Mouse (Mus musculus) spleen, adult 2 months (tissue): Measurements from ENCODE around the gene Cerkl. TPM values are rescaled to one million over a fixed set of nuclear protein-coding genes. Genes with fewer than 3 reads are reported as not detected.

Source experiments
- DNase-seq, 2 experiments: peaks; one replicate each; pipeline versions ENCODE4 v3.0.0 to v3.0.0-alpha.2; 2012 to 2021; ENCODE audit warnings: low spot score in 2 of 2, low read depth in 1 of 2
- H3K27ac ChIP-seq: fragments of 200-500 bp; 2 replicates; pipeline ENCODE4 v1.5.1; 2012; ENCODE audit warnings: low read length, inconsistent platforms; ENCODE audit not compliant: insufficient read depth
- H3K27me3 ChIP-seq: fragments of 200-500 bp; 2 replicates; pipeline ENCODE4 v1.6.1; 2012; ENCODE audit warnings: mild to moderate bottlenecking, moderate library complexity, low read length, inconsistent platforms; ENCODE audit not compliant: control insufficient read depth, insufficient read depth
- H3K36me3 ChIP-seq: fragments of 200-500 bp; 2 replicates; pipeline ENCODE4 v1.6.1; 2012; ENCODE audit warnings: mild to moderate bottlenecking, low read length, inconsistent platforms; ENCODE audit not compliant: control insufficient read depth, insufficient read depth
- H3K4me1 ChIP-seq: fragments of 200-500 bp; 2 replicates; pipeline ENCODE4 v1.6.1; 2011; ENCODE audit warnings: inconsistent platforms; ENCODE audit not compliant: control insufficient read depth, insufficient read depth, insufficient read length
- H3K4me3 ChIP-seq: fragments of 200-500 bp; 2 replicates; pipeline ENCODE4 v1.5.1; 2011; ENCODE audit warnings: mild to moderate bottlenecking, inconsistent platforms; ENCODE audit not compliant: insufficient read depth, insufficient read length; ENCODE audit errors: extremely low read depth
- CTCF ChIP-seq: fragments of 200-500 bp; IDR thresholded peaks from 2 replicates; pipeline ENCODE4 v1.5.1; 2011; ENCODE audit warnings: mild to moderate bottlenecking, inconsistent platforms; ENCODE audit not compliant: insufficient read depth, insufficient read length, insufficient replicate concordance; ENCODE audit errors: extremely low read depth
- POLR2A ChIP-seq: fragments of 200-500 bp; IDR thresholded peaks from 2 replicates; pipeline ENCODE4 v1.6.1; 2011; ENCODE audit warnings: low read depth, low read length, inconsistent platforms
- WGBS: fragments of 180-500 bp; shearing (Covaris S2); methylation state at CpG from one replicate; pipeline ENCODE4 v1.1.7; 2018; 5-methylcytosine and 5-hydroxymethylcytosine counted together
- polyA plus RNA-seq: library from polyadenylated mRNA; depleted of rRNA; stranded (reverse); fragments of >200 nt; gene quantifications from 2 replicates; pipeline ENCODE4 v1.2.3, GENCODE M21; 2012

Cerkl gene
- polyA plus RNA-seq, 1 experiment, result 1.3 TPM

DNA sequence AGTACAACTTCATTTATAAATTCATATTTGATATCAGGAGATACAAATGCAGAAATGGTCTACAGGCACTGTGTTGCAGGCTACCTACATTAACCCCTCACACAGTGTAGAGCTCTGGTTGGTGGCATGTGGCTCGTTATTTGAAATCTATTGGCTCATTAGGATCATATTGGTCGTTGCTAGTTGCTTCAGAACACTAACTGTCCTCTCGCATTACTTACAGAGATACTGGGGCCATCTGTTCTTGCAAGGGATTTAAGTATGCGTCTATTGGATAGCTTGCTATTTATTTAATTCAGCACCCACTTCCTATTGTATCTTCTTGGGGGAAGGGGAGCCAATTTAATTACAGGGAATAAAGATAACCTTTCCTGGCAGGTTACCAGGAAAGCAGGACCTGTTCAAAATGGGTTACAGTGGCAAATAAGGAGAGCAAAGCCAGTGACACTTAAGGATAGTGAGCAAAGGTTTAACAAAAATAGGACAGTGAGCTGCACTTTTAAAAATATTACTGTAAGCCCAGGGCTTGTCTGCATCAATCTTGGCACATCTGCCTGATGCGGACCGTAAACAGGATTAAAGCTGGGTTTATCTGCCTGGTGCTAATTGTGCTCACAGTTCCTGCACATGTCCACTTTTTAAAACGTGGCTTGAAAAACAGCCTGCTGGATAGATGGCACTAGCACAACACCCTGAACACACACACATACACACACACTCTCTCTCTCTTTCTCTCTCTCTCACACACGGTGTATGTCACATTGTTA is 57.2 kb downstream of the Cerkl start:
- no peak for DNase-seq
- no peaks in the 10 kb centered on the region for H3K4me1 ChIP-seq
- TF ChIP-seq CTCF (no peak), POLR2A (no peak)
- H3K4me3 ChIP-seq, result no peak overlapping the region
- 75% methylated on average over 8 of the region's 8 CpGs for WGBS
- H3K27me3 ChIP-seq, result peaks cover 2% of the 10 kb centered on the region; the same call in 1 of the 2 replicates
- no peak overlapping the region for H3K27ac ChIP-seq
- no peaks in the 10 kb centered on the region for H3K36me3 ChIP-seq

DNA sequence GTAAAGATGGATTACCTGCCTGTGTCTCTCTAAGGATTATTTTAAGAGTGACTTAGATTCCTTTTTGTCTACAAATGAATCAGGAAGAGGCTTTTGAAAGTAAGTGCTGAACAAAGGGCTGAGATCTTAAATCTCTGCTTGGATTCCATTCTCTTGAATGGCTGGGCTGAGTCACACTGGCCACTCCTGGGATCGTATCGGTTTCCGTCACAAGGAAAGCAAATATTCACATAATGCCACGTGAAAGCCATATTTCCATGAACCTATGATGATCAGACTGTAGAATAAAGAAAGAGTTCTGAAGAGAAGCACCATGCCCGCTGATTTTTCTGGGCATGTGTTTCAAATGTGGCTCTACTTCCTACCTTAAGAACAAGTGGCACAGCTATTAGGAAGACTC is 57.8 kb downstream of the Cerkl start:
- DNase-seq, result no peak
- no peaks in the 10 kb centered on the region for H3K27me3 ChIP-seq
- 73% methylated on average over 5 of the region's 5 CpGs for WGBS
- no peaks in the 10 kb centered on the region for H3K4me1 ChIP-seq
- no peak overlapping the region for H3K4me3 ChIP-seq
- no peaks in the 10 kb centered on the region for H3K36me3 ChIP-seq
- TF ChIP-seq POLR2A (no peak), CTCF (no peak)
- H3K27ac ChIP-seq, result no peak overlapping the region

- WGBS, result 73% methylated on average over 2 of the region's 2 CpGs
- Histone ChIP-seq H3K4me1 (no peaks in the 10 kb centered on the region), H3K27me3 (no peaks in the 10 kb centered on the region), H3K4me3 (no peak overlapping the region), H3K27ac (no peak overlapping the region), H3K36me3 (no peaks in the 10 kb centered on the region)
- TF ChIP-seq CTCF (no peak), POLR2A (no peak)
- no peak for DNase-seq
These were observed 58.2 kb downstream of the Cerkl start for GRCm38 (mm10) chr2:79398343-79398742.

DNA sequence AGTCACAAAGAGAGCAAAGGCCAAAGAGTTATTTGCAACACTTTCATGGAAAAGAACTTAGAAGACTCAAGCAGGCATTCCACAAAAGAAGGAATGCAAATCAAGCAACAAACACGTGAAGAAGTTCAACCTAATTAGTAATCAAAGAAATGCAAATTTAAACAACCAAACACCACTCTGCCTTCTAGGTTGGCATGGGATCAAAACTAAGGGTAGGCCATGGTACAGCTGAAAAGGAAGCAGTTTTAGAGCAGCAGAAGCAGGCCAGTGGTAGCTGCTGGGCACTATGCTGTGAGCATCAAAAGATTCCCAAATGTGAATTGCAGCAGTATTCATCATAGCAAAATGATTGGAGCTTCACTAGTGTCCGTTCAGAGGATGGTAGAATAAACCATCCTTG is 59.5 kb downstream of the Cerkl start:
- Histone ChIP-seq H3K36me3 (no peaks in the 10 kb centered on the region), H3K4me1 (no peaks in the 10 kb centered on the region), H3K27me3 (no peaks in the 10 kb centered on the region), H3K27ac (no peak overlapping the region), H3K4me3 (no peak overlapping the region)
- TF ChIP-seq POLR2A (no peak), CTCF (no peak)
- WGBS, result 73% methylated on average over 2 of the region's 2 CpGs
- DNase-seq, result no peak

DNA sequence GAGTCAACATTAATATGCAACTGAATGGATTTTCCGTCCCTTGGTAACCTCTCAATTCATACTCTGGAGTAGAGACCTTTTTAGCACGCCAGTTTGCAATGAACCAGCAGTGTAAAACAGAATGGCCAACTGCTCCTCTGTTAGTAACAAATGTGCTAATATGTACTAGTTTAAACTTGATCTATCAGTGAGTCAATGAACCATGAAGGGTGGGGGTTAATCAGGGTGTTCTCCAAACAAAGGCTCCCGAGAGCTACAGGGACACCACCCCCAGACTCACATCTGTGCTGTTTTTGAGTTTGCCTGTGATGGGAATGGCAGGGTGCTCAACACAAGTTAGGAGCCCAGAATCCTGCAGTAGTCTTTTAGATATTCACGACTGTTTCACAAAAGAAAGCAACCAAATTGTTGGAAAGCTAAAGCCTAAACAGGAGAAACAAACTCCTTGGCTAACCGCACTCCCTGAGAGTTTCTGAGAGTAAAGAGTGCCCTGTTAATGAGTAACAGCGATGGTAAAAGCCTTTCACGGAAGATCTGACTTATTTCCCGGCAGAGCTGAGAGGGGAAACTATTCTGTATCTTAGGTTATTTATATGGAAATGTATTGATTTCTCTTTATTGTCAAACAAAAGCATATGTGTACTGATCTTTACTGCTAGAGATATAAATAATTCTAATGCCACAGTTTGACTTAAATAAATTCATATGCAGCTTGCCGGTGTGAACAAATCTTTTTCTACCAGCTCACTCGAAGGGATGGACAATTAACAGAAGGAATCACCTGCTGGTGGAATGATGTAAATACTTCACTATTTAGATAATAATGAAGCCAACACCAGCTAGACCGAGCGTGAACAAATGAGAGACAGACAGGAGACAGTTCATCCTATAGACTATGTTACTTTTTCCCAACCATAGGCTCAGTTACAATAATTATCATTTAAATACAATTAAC is 77.2 kb downstream of the Cerkl start:
- Histone ChIP-seq H3K36me3 (no peaks in the 10 kb centered on the region), H3K4me1 (no peaks in the 10 kb centered on the region), H3K27me3 (no peaks in the 10 kb centered on the region), H3K4me3 (no peak overlapping the region), H3K27ac (no peak overlapping the region)
- no peak for DNase-seq
- TF ChIP-seq POLR2A (no peak), CTCF (no peak)
- WGBS, result 76% methylated on average over 12 of the region's 12 CpGs

- DNase-seq, result no peak
- H3K4me3 ChIP-seq, result no peak overlapping the region
- TF ChIP-seq POLR2A (no peak), CTCF (no peak)
- no peak overlapping the region for H3K27ac ChIP-seq
- H3K27me3 ChIP-seq, result no peaks in the 10 kb centered on the region
- WGBS, result 86% methylated on average over 8 of the region's 8 CpGs
- no peaks in the 10 kb centered on the region for H3K36me3 ChIP-seq
- H3K4me1 ChIP-seq, result no peaks in the 10 kb centered on the region
These were observed 78.1 kb downstream of the Cerkl start for GRCm38 (mm10) chr2:79378346-79379086.
